Mouse (Mus musculus) MEL (cell line): Measurements from ENCODE around the gene Gm26992.

Experiments used
- CTCF ChIP-seq, 3 experiments: IDR thresholded peaks in 2 of 3; conservative IDR thresholded peaks in 1 of 3; 2 replicates each; pipeline ENCODE4 v1.5.1; 2011 to 2012; ENCODE audit warnings: low read length in 3 of 3, low read depth in 2 of 3, mild to moderate bottlenecking in 2 of 3, improper control_type of control experiment in 1 of 3, inconsistent platforms in 1 of 3, mixed read lengths in 1 of 3, moderate library complexity in 1 of 3; ENCODE audit not compliant: control insufficient read depth in 1 of 3, insufficient read depth in 1 of 3, poor library complexity in 1 of 3, severe bottlenecking in 1 of 3
- ELF1 ChIP-seq: IDR thresholded peaks from 2 replicates; pipeline ENCODE4 v1.6.1; 2014; ENCODE audit warnings: low read depth, mild to moderate bottlenecking, inconsistent platforms, low read length, improper control_type of control experiment, moderate library complexity
- EP300 ChIP-seq, 2 experiments: IDR thresholded peaks; 2 replicates each; pipeline ENCODE4 v1.6.1; 2011; ENCODE audit warnings: improper control_type of control experiment in 2 of 2, low read length in 2 of 2, low read depth in 1 of 2, mild to moderate bottlenecking in 1 of 2
- GABPA ChIP-seq: IDR thresholded peaks from 2 replicates; pipeline ENCODE4 v1.6.1; 2012; ENCODE audit warnings: low read depth, mild to moderate bottlenecking, inconsistent platforms, low read length, improper control_type of control experiment, moderate library complexity
- GATA1 ChIP-seq: IDR thresholded peaks from 2 replicates; pipeline ENCODE4 v1.6.1; 2011; ENCODE audit warnings: low read depth, low read length, improper control_type of control experiment
- MAX ChIP-seq: IDR thresholded peaks from 2 replicates; pipeline ENCODE4 v1.6.1; 2011; ENCODE audit warnings: low read length, improper control_type of control experiment
- POLR2A ChIP-seq, 2 experiments: IDR thresholded peaks; 2 replicates each; pipeline ENCODE4 v1.6.1; 2011 to 2012; ENCODE audit warnings: low read length in 2 of 2, mild to moderate bottlenecking in 2 of 2, control low read depth in 1 of 2, improper control_type of control experiment in 1 of 2, low read depth in 1 of 2, moderate library complexity in 1 of 2; ENCODE audit not compliant: control insufficient read depth in 1 of 2, insufficient read depth in 1 of 2, poor library complexity in 1 of 2
- RAD21 ChIP-seq: IDR thresholded peaks from 2 replicates; pipeline ENCODE4 v1.6.1; 2011; ENCODE audit warnings: mild to moderate bottlenecking, low read depth, low read length, improper control_type of control experiment
- RCOR1 ChIP-seq: IDR thresholded peaks from 2 replicates; pipeline ENCODE4 v1.6.1; 2012; ENCODE audit warnings: low read depth, mild to moderate bottlenecking, inconsistent platforms, low read length, improper control_type of control experiment
- TAL1 ChIP-seq: IDR thresholded peaks from 2 replicates; pipeline ENCODE4 v1.6.1; 2012; ENCODE audit warnings: mild to moderate bottlenecking, inconsistent platforms, low read length, moderate library complexity, mixed read lengths
- TCF12 ChIP-seq: IDR thresholded peaks from 2 replicates; pipeline ENCODE4 v1.6.1; 2014; ENCODE audit warnings: low read depth, mild to moderate bottlenecking, inconsistent platforms, low read length, improper control_type of control experiment, moderate library complexity

DNA sequence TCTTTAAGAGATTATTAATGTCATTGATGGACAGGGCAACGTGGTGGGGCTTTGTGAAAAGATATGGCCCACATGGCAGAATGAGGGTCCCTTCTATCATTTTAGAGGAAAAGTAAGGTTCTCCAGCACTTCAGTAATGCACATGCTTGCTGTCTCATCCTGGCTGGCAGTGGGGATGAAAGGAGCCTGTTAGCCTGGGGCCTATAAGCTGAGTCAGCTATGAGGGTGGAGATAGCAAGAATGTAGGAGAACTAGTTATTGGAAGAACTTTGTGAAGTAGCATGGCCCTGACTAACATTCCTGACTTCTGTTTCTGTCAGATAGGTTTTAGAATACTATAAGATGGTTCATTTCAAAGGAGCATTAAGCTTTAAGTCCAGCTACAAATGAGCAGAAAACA is 93.5 kb downstream of the Gm26992 start:
- TF ChIP-seq POLR2A (IDR thresholded peaks at IDR 0.05; ENCODE audit: control insufficient read depth in 1 of 2, insufficient read depth in 1 of 2, low read depth in 1 of 2, low read length in 2 of 2, poor library complexity in 1 of 2) (no peak), RCOR1 (no peak), TCF12 (no peak), EP300 (IDR thresholded peaks at IDR 0.05; ENCODE audit: low read depth in 1 of 2, low read length in 2 of 2) (no peak), GATA1 (no peak), MAX (no peak), ELF1 (no peak), CTCF (IDR thresholded peaks at IDR 0.05 in 2 of 3, conservative IDR thresholded peaks at IDR 0.05 in 1 of 3; ENCODE audit: control insufficient read depth in 1 of 3, insufficient read depth in 1 of 3, low read depth in 2 of 3, low read length in 3 of 3, poor library complexity in 1 of 3, severe bottlenecking in 1 of 3) (no peak), TAL1 (no peak), RAD21 (no peak), GABPA (no peak)
